Mouse (Mus musculus) cerebellum, adult 2 months (tissue): Measurements from ENCODE around the gene Zfp91.

Source experiments
- CTCF ChIP-seq: fragments of 200-500 bp; IDR thresholded peaks from 2 replicates; pipeline ENCODE4 v1.5.1; 2011; ENCODE audit warnings: low read depth, mild to moderate bottlenecking, control low read depth, low read length, moderate library complexity, borderline replicate concordance; ENCODE audit not compliant: insufficient read depth
- POLR2A ChIP-seq: fragments of 200-500 bp; IDR thresholded peaks from 2 replicates; pipeline ENCODE4 v1.6.1; 2011; ENCODE audit warnings: low read length, control low read depth, borderline replicate concordance; ENCODE audit not compliant: insufficient read depth

DNA sequence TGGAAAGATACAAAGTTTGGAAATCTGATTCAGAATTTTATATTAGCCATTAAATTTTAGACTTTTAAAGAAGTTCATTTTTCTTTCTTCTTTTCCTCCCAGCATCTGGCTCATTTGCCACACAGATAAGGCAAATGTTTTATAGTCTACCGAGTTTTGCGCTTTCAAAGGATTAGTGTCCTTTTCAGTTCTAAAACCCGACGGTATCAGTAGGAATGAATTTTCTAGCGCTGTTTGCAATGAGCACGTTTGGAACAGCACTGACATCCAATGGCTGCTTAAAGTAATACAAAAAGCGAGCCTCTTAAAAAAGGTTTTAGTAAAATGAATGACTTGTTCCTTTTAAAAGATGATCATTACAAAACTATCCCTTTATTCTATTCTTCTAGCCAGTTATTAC, 1.1 kb upstream of the Zfp91 start:
- TF ChIP-seq CTCF (no peak), POLR2A (no peak)
